Mouse (Mus musculus) spleen, adult 12 weeks (tissue): ENCODE measurements around the gene Gm10491.
"Not testable (repeated sequence)": the region's sequence is repeated elsewhere in the genome, so short reads cannot be mapped to it uniquely, and the experiment has no call there.

Source experiments
- DNase-seq: peaks from one replicate; pipeline ENCODE4 v3.0.0; 2022; ENCODE audit warnings: low spot score

Gene Gm10491

GRCm38 (mm10) chrX:7907735-7908134 is at the start of gene Gm10491:
TSS of gene Gm10491 (minus strand) at chrX:7907835.
- no peak for DNase-seq

GRCm38 (mm10) chrX:7950091-7950490 is 42.5 kb upstream of the Gm10491 start:
- no peak for DNase-seq

- DNase-seq = peak; percentile 80
Measured at GRCm38 (mm10) chrX:7947900-7948492, 40.4 kb upstream of the Gm10491 start.

GRCm38 (mm10) chrX:7947108-7947899 is 39.7 kb upstream of the Gm10491 start, which contains the start of gene Hdac6:
TSS of gene Hdac6 (minus strand) at chrX:7947889.
- DNase-seq = no peak

GRCm38 (mm10) chrX:7945618-7946017 is 38.0 kb upstream of the Gm10491 start:
- DNase-seq = no peak

- DNase-seq = no peak
Measured at GRCm38 (mm10) chrX:7937667-7938066, 30.0 kb upstream of the Gm10491 start.

- no peak for DNase-seq
Measured at GRCm38 (mm10) chrX:7936874-7937273, 29.2 kb upstream of the Gm10491 start.

- DNase-seq = no peak
Measured at GRCm38 (mm10) chrX:7928270-7928790, 20.7 kb upstream of the Gm10491 start, which contains the start of gene Eras. TSS of gene Eras (minus strand) at chrX:7928607.

GRCm38 (mm10) chrX:7927116-7927515 is 19.5 kb upstream of the Gm10491 start:
- DNase-seq = no peak

GRCm38 (mm10) chrX:7926266-7926665 is 18.6 kb upstream of the Gm10491 start:
- no peak for DNase-seq

GRCm38 (mm10) chrX:7922032-7922431 is 14.4 kb upstream of the Gm10491 start:
- no peak for DNase-seq

GRCm38 (mm10) chrX:7919601-7920383 is 12.2 kb upstream of the Gm10491 start, which contains the start of gene Pcsk1n:
TSS of gene Pcsk1n (plus strand) at chrX:7919822.
- DNase-seq = no peak

- DNase-seq = not testable (repeated sequence)
Measured at GRCm38 (mm10) chrX:7917960-7918359, 10.3 kb upstream of the Gm10491 start.

- not testable (repeated sequence) for DNase-seq
Measured at GRCm38 (mm10) chrX:7915669-7916068, 8.0 kb upstream of the Gm10491 start.

GRCm38 (mm10) chrX:7910473-7910872 is 2.8 kb upstream of the Gm10491 start:
- no peak for DNase-seq

GRCm38 (mm10) chrX:7909242-7909641 is 1.6 kb upstream of the Gm10491 start, which contains the start of gene Gm10490:
TSS of gene Gm10490 (plus strand) at chrX:7909542.
- DNase-seq = not testable (repeated sequence)

GRCm38 (mm10) chrX:7904441-7904840 is 3.2 kb downstream of the Gm10491 start:
- no peak for DNase-seq

- peak; percentile 80 for DNase-seq
Measured at GRCm38 (mm10) chrX:7898880-7899874, 8.5 kb downstream of the Gm10491 start, which contains the start of the genes Pqbp1 and Timm17b. TSS of gene Pqbp1 (minus strand) at chrX:7899269. TSS of gene Timm17b (plus strand) at chrX:7899357.

- no peak for DNase-seq
Measured at GRCm38 (mm10) chrX:7898211-7898610, 9.4 kb downstream of the Gm10491 start.

GRCm38 (mm10) chrX:7883841-7884567 is 23.6 kb downstream of the Gm10491 start, which contains the start of gene Slc35a2:
TSS of gene Slc35a2 (plus strand) at chrX:7884028.
- DNase-seq = peak; percentile 59
